Mouse (Mus musculus) cerebellum, adult 11-12 months (tissue): ENCODE results near the gene Adamtsl1.

Experiments used
- DNase-seq: peaks from one replicate; pipeline ENCODE4 v3.0.0; 2022

The Adamtsl1 gene

DNA sequence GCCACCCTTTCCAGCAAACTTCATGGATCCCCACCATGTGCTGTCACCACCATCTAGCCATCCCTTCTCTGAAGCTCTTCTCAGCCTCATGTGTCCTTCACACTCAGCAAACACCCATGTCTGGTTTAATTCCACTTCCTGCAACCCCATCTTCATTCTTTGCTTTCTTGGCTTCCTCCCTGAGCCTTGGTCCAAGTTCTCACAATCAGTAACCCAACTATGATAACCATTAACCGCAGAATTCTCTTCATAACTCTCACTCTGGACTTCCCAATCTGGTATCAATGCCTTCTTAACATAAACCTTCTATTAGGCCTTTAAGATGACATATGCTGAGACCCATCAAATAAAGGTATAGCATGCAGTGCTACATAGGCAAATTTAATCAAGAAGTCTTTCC is 815.5 kb downstream of the Adamtsl1 start:
- no peak for DNase-seq

DNA sequence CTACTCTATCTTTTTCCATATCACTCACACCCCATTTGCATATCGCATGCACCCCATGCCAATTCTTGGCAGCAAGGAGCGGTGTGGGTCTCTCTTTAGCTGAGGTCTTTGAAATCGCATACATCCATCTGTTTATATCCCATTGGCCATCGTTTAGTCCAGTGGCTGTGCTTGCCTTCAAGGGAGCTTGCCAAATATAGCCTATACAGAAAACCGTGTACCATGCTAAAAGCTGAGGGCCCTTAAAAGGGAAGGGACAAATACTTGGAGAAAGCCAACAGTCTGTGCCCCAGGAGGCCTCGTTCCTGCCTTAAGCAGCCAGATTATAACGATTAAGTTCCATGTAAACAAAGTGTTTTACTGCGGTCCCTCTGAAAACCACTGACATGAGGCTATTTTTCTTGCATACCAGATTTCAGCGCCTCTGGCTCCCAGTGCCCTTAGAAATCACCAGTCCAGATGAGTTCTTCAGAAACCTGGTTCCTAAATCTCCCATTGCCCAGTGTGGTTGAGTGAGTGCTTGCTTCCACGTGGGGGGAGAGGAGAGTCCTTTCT is 822.0 kb downstream of the Adamtsl1 start:
- DNase-seq = no peak

DNA sequence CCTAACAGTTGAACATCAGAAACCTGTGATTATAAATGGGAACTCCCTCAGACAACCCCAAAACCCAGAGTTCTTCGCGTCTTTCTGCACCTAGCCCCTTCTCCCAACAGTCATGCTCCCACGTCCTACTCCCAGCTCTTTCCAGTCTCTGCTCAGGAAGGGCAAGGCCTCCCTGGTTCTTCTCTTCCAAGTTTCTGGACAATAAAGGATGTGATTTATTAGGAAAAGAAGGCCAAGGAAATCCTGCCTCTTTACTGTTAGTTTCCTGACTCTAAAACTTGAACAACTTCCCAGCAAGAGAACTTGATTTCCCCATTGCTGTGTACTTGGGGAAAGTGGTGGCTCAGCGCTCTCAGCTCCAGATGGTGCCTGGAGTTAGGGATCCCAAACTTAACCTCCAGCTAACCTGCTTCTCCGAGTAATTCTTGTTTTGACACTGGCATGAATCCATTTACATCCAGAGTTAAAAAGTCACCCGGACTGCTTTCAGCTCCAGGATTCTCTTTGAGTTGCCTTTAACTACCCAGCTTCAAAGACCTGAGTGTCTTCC is 823.3 kb downstream of the Adamtsl1 start:
- DNase-seq = no peak

DNA sequence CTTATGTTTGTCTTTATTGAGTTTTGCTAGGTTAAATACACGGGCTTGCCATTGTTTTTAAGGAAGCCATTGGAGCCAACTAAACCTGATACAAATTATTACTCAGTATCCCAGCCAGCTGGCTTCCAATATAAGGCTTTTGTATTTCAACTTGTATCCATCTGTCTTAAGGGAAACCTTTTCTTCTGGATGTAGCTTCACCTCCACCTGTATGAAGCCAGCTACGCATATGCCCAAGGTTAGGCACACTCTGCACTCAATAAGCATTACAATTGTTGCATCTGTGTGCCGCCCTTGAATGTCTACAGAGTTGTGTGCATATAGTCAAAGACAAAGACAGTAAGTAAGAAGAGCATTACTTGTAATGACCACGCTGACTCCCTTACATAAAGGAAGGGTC is 835.4 kb downstream of the Adamtsl1 start:
- no peak for DNase-seq

DNA sequence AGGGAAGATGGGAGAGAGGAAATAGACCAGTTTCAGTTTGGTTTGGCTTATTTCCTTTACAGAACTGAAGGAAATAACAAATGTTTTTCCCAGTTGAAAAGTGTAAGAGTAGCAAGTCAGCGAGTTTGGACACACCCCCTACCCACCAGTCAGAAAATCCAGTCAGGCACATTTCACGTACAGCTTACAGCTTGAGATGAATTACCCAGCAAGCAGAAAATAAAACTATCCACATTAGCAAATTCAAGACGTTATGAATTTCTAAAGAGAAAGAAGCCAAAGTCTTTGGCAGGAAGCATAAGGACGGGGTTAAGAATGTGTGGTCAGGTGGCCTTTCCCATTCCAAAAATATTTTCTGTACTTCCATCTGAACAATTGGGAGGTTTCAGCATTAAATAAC is 838.1 kb downstream of the Adamtsl1 start:
- DNase-seq = no peak

DNA sequence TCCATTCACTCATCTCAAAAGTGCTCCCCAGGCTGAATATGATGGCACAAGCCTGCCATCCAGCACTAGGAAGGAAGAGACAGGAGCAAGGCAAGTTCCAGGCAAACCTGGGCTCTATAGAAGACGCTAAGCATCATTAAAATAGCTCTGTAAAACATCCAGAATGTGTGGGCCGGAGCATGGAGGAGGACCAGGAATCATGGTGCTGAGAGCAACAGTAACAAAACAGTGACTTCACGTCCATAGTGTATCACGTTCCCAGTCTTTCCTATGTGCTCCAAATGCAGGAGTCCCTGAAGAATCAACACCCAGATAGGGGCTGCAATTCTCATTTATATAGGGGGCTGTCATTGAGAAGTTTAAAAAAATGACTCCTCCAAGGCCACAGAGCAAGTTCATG is 839.6 kb downstream of the Adamtsl1 start:
- no peak for DNase-seq

DNA sequence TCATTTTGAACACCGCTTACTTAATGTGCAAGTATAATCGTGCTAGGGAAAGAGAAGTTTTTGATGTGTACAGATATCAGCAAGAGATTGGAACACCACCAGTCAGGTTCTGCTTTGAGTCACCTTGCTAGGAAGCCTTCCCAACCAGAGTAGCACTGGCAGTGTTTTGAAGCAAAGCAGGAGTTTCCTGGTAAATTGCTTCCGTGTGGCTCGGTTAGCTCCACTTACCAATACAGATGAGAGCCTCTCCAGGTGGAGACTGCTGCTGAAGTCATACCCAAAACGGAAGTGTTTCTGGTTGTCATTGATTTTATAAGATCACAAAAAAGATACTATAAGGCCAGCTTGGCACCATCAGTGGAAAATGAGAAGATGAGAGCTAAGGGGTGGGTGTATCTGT is 845.4 kb downstream of the Adamtsl1 start:
- no peak for DNase-seq

DNA sequence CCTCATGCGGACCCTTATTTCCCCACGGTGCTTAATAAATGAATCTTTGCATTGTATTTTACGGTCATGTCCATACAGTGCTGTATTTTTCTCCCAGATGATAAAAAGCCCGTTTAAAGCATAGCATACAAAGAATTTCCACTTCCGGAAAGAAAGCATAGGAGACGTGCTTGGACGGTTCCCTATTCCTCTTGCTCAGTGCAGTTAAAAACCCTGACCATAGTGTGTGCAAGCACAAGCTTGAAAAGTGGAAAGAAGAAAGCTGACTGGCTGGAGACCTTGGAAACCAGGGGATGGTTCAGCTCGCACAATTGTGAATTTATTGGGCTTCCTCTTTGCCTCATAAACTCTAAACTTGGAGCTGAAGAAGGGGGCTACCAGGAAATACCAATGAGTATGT is 855.1 kb downstream of the Adamtsl1 start:
- no peak for DNase-seq

DNA sequence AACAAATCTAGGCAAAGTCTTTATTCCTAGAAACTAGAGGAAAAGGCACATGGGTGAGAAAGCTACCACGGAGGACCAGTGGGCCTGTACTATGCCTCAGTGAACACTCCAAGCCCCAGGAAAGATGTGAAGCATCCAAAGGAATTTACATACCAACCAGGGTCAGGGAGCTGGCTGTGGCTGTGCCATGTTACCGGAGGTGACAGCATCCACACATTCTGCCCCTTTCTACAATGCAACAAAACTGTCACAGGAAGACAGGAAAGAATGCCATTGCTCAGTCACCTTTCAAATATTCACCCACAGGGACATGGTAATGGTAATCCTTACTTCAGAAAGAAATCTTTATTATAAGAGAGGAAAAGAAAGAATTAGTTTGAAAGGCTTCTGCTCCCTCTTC is 859.2 kb downstream of the Adamtsl1 start:
- no peak for DNase-seq

DNA sequence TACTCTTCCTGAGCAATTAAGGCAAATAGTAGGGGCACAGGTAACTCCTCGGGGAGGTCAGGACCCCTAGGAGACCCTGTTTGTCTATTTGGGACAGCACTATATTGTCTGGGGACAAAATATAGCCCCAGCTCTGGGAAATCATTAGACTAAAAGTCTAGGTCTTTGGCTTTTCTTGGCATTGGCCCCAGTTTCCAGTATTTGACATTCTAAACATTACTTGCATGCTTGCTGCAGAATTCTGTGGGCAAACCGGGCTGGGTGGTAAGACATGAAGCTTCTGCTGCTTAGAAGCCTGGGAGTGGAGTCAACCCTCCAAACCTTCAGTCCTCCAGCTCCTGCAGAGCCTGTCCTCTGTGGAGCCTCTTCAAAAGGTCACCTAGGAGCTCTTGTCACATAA is 869.2 kb downstream of the Adamtsl1 start:
- no peak for DNase-seq

DNA sequence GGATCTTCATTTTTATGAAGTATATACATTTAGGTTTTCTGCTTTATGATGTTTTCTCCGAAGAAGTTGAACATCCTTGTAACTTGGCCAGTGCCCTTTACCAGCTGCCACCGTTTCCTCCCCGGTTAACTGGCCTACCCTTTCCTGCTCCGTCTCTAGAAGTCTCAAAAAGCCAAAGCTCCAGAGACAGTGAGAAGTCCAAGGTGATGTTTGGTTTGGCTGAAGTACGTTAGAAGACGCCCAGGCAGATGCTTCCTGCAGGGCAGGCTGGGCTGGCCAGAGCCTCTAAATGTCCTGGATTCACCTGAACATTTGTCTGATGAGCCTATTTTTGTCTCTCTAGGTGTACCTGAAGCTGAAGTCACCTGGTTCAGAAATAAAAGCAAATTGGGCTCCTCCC is 871.1 kb downstream of the Adamtsl1 start:
- no peak for DNase-seq

DNA sequence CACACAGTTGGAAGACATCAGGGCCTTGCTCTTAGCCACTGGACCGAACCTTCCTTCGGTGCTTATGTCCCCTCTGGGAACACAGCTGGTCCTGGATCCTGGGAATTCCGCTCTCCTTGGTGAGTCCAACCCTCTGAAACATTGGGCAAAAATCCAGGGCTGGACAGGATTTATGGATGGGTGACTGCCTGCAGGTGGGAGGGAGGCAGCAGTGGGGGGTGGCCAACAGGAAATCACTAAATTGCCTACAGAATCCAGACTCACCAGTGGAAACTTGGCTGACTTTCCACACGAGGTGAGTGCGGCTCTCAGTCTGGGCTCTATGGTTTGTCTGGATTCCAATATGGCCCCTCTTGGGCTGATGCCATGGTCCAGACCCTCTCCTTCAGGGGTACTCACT is 874.5 kb downstream of the Adamtsl1 start:
- peak; percentile 8 for DNase-seq

DNA sequence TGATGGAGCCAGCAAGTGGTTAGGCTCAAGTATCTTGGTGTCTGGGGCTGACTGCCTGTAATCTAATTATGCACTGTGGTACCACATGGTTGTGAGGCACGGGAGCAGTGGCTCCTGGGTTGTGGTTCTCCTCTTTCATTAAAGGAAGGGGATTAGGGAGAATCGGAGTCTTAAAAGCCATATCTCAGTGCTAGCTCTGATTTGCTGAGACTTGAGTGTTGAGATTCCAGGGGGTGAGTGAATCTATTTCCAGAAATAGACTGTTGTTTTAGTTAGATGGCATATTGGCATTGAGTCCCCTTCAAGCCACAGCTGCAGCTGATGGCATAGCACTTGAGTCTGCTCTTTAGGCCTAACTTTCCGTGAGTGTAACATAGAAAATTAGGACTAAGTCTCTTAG is 877.2 kb downstream of the Adamtsl1 start:
- DNase-seq = no peak

DNA sequence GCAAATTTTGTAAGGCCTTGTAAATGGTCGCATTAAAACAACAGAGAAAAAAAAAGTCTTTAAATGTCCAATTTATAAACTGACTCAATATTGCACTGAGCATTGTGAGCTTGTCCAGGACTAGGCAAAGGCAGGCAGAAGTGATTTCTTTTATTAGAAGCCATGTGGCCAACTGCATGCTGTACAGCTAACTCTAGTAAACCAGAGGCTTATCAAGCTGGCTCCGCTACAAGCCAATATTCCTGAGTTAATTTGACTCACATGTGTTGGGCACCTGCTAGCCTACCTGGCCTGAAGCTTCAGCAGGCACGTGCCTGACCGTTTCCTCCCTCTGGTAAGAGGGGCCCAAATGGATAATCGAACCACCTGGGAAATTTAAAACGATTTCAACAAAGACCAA is 881.7 kb downstream of the Adamtsl1 start:
- no peak for DNase-seq

DNA sequence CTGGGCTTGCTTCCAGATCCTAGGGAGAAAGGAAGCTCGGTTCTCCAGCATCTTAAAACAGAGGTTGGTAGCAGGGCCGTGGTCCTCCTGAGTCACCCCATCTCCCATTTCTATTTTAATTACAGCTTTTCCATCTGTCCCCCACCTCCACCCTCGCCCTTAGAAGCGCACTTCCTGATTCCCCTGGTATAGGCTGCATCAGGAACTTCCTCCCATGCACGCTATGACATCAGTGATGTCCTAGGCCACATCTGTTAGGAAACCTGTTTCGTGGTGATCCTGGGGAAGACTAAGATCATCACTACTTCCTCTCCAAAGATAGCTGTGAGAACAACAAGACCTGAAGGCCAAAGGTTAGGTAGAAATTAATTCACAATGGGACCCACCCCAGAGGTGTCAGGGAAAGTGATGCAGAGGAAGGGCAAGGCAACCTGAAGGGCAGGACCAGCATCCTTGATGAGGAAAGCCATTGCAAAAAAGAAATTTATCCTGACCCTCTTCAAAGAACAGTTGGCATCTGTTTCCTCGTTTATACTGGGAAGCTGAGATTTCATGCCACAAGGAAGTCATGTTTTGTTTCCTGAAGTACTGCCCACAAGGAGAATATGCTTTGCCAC is 882.8 kb downstream of the Adamtsl1 start:
- DNase-seq = no peak

DNA sequence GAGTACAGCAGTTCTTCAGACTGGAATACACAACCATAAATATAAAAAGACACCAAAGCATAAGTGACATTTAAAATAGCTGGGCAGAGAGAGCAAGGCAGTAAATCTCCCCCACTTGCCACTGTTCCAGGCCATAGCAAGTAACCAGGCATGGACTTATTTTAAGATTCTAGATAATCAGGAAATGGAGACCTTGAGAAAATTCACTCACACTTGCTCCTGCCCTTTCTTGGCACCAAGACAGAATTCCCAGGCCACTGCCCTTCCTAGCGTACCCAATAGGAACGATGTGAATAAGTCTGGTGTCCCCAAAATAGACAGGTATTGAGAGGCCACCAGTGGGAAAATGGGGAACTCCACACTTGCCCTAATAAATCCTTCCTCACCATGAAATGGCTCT is 883.5 kb downstream of the Adamtsl1 start:
- no peak for DNase-seq

DNA sequence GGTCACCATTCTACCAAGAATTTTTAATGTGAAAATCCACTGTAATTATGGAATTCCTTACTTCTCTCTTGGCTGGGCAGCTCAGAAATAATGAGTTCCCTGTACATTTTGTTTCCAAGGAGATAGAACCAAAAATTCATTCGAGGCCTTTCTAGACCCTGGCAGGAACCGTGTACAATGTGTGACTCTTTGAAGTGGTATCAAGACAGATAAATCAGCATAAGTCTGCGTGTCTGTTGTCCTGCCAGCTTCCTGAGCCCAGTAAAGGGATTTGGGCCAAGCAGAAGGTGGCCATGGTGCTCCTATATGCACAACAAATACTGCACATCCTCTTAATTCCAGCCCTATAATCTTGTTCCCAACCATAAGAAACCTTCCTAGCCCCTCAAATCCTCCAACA is 887.1 kb downstream of the Adamtsl1 start:
- DNase-seq = no peak

DNA sequence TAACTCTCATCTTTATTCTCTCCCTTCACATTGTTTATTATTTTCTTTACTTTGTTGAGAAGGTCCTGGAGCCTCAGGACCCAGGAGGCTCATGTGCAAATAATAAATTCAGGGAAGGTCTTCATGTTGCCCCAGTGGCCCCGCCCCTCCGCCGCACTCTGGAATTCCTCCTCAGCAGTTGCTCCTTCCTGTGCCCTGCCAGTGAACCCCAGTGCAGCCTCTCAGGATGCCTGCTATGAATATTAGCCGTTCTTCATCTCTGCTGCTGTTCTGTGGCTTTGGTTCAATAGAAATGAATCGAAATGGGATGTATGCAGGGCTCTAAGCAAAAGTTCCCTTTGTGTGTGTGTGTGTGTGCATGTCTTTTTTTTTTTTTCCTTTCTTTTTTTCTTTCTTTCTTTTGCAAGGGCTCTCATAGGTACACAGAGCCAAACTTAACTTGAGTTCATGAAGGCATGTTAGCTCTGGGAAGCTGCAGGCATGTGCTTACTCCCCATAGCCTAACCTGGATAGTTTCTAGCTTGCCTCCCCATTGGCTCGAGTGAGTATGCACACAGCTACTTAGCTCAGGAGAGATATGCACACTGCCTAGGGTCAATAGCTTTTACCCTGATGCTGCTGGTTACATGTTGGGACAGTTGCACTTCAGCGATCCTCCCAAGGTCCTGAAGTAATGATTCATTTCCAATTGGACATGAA is 892.7 kb downstream of the Adamtsl1 start:
- DNase-seq = no peak

DNA sequence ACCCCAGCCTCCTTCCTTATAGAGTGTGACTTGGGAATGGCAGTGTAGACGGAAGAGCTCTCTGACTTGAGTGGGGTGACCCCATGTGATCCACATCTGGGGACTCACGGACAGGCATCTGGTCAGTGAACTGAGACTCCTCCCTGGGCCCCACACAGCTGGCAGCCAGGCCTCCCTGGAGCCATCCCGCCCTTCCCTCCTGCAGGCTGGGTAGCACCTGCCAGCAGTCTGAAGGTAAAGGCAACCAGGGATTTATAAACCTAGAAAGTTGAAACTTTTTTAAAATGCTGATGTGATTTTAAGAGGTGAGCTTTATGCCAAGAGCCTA is 893.2 kb downstream of the Adamtsl1 start:
- no peak for DNase-seq

DNA sequence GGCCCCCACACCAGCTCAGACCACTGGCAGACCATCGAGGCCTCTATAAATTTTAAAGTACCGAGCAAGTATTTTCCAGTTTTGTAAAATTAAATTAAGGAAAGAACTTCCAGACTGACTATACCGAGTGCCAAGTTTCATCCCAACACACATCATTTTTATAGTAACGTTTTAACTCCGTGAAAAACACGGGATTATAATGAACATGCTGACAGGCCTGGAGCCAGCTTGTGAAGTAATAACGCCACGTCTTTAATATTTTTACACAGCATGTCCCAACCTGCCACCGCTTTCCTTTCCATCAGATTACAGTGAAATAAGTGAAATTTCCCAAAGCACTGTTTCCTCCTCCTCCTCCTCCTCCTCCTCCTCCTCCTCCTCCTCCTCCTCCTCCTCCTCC is 894.4 kb downstream of the Adamtsl1 start:
- DNase-seq = no peak

DNA sequence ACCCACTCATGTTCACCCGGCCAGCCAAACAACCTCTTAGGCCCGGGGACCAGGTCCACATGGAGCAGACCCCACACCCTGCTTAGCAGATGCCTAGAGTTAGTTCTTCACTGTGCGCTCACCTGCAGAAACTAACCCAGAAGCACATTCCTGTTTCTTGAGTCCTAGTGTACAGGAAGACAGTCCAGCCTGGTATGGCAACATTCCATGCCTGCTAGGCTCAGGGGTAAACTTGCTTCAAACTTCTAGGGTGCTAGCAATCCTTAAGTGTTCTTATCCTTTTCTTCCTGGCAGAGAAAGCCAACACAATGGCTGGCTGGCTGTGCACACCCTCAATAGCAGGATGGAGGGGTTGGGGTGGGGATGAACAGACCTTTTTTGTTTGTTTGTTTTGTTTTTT is 897.0 kb downstream of the Adamtsl1 start:
- DNase-seq = no peak

DNA sequence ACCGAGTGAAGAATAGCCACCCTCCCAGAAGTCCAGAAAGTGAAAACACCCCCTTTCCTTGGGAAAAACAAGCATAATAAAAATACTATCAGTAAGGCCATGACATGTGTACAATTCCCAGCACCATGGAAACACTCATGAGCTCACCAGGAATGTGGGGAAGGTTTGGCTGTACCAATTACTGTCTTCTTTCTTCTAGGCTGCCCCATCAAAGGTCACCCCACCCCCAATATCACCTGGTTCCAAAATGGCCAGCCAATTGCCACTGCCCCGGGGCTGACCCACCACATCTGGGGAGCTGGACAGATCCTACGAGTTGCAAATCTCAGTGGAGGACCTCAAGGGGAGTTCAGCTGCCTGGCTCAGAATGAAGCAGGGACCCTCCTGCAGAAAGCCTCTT is 899.4 kb downstream of the Adamtsl1 start:
- DNase-seq = no peak

DNA sequence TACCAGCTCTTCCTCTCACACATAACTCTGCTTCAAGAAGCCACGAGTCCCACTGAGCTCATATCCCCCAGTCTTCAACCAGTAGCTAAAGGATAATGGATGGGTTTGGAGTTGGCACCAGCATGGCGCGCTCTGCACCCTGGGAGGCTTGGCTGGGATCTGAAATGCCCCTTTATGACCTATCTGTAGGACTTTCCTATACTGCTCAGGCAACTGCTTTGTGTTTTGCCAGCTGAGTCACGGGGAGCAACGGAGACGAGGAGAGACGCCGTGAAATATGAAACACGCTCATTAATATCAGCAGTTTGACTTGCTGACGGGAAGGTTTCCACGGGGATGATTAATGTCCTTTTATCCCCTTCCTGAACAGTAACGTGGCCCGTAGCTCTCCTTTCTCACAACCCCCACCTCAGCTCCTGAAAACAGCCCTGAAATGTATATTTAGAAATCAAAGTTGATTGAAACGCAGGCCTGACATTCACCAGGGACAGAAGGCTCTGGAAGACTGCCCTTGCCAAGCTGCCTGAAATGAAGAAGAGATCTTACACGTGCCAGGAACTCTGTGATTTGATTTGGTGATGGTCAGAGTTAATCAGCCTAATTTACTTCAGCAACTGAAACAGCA is 902.5 kb downstream of the Adamtsl1 start:
- DNase-seq = no peak

DNA sequence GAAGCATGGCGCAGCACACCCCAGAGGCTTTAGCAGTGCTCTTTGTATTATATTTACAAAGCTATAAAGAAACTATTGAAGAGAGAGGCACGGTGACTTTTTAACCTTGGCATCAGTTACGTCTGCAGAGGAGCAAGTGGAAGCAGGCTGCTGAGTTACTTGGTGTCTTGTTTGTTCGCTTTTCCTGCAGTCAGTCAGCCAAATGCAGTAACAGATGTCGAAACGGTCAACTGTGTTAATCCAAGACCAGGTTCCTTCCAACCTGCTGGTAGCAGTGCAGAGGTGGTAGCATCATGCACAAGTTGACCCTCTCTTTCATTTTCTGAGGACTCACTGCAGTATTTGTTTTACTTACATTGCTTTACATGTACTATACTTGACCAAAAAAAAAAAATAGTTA is 908.6 kb downstream of the Adamtsl1 start:
- DNase-seq = no peak
